Mouse (Mus musculus) myocyte (in vitro differentiated cells): ENCODE results near the gene Itgb1. TPM values are rescaled to one million over a fixed set of nuclear protein-coding genes. Genes with fewer than 3 reads are reported as not detected.
A peak's percentile ranks its signal among the peaks of the same experiment; 100 is the strongest.

Experiments
- H3K27me3 ChIP-seq: one replicate; pipeline ENCODE4 v1.6.1; 2011; ENCODE audit not compliant: control insufficient read depth, insufficient read depth, insufficient read length
- H3K36me3 ChIP-seq: one replicate; pipeline ENCODE4 v1.6.1; 2011; ENCODE audit not compliant: control insufficient read depth, insufficient read depth
- H3K4me2 ChIP-seq: one replicate; pipeline ENCODE4 v1.6.1; 2011; ENCODE audit warnings: low read depth, control low read depth
- H3K4me3 ChIP-seq: one replicate; pipeline ENCODE4 v1.5.1; 2011; ENCODE audit warnings: mild to moderate bottlenecking, control low read depth, moderate library complexity
- H3K79me2 ChIP-seq: one replicate; pipeline ENCODE4 v1.6.1; 2011; ENCODE audit not compliant: control insufficient read depth, insufficient read depth
- H3ac ChIP-seq: one replicate; pipeline ENCODE4 v1.6.1; 2011; ENCODE audit not compliant: control insufficient read depth, insufficient read length
- CEBPB ChIP-seq: IDR thresholded peaks from 2 replicates; pipeline ENCODE4 v1.6.1; 2011; ENCODE audit warnings: mild to moderate bottlenecking, moderate library complexity; ENCODE audit not compliant: poor library complexity, insufficient read depth, severe bottlenecking
- E2F4 ChIP-seq: IDR thresholded peaks from one replicate; pipeline ENCODE4 v1.6.1; 2011; ENCODE audit warnings: mild to moderate bottlenecking, control low read depth, moderate library complexity; ENCODE audit not compliant: insufficient read depth
- MAX ChIP-seq: IDR thresholded peaks from one replicate; pipeline ENCODE4 v1.6.1; 2011; ENCODE audit warnings: low read depth, mild to moderate bottlenecking, control low read depth
- MYOD1 ChIP-seq, 3 experiments: IDR thresholded peaks; one replicate each; pipeline ENCODE4 v1.6.1; 2011; ENCODE audit warnings: control low read depth in 2 of 3, low read depth in 2 of 3, mild to moderate bottlenecking in 2 of 3, moderate library complexity in 1 of 3; ENCODE audit not compliant: insufficient read length in 2 of 3, control insufficient read depth in 1 of 3
- MYOG ChIP-seq, 3 experiments: IDR thresholded peaks; one replicate each; pipeline ENCODE4 v1.6.1; 2011; ENCODE audit warnings: control low read depth in 2 of 3, low read depth in 2 of 3, mild to moderate bottlenecking in 2 of 3; ENCODE audit not compliant: insufficient read length in 2 of 3, control insufficient read depth in 1 of 3, insufficient read depth in 1 of 3
- POLR2A ChIP-seq: IDR thresholded peaks from one replicate; pipeline ENCODE4 v1.6.1; 2011; ENCODE audit warnings: low read depth, mild to moderate bottlenecking, control low read depth, moderate library complexity; ENCODE audit not compliant: insufficient read length
- POLR2AphosphoS2 ChIP-seq: IDR thresholded peaks from one replicate; pipeline ENCODE4 v1.6.1; 2011; ENCODE audit warnings: low read depth, control low read depth; ENCODE audit not compliant: insufficient read length
- REST ChIP-seq: IDR thresholded peaks from one replicate; pipeline ENCODE4 v1.6.1; 2011; ENCODE audit warnings: mild to moderate bottlenecking, control low read depth, moderate library complexity; ENCODE audit not compliant: insufficient read depth, insufficient read length
- SRF ChIP-seq: IDR thresholded peaks from one replicate; pipeline ENCODE4 v1.6.1; 2011; ENCODE audit warnings: low read depth; ENCODE audit not compliant: control insufficient read depth, insufficient read length
- TCF12 ChIP-seq: IDR thresholded peaks from one replicate; pipeline ENCODE4 v1.6.1; 2011; ENCODE audit warnings: mild to moderate bottlenecking, control low read depth; ENCODE audit not compliant: poor library complexity, insufficient read depth, severe bottlenecking
- TCF3 ChIP-seq: IDR thresholded peaks from one replicate; pipeline ENCODE4 v1.6.1; 2011; ENCODE audit warnings: low read depth, control low read depth; ENCODE audit not compliant: insufficient read length
- USF1 ChIP-seq: IDR thresholded peaks from one replicate; pipeline ENCODE4 v1.6.1; 2011; ENCODE audit warnings: low read depth, mild to moderate bottlenecking, control low read depth, moderate library complexity
- polyA plus RNA-seq: library from polyadenylated mRNA; unstranded; fragments of >200 nt; fragmentation: generic; extraction: Trizol; gene quantifications from one replicate; pipeline ENCODE4 v1.2.1, GENCODE M21; 2012; ENCODE audit warnings: missing spikeins

Itgb1 gene
- polyA plus RNA-seq, 1 experiment, result 232 TPM

- no peak overlapping the region for H3K4me3 ChIP-seq
- peak overlapping the region; percentile 42 for H3K4me2 ChIP-seq
- H3ac ChIP-seq, result no peak overlapping the region
- TF ChIP-seq MYOG (IDR thresholded peaks at IDR 0.05; ENCODE audit: control insufficient read depth in 1 of 3, insufficient read depth in 1 of 3, insufficient read length in 2 of 3, low read depth in 2 of 3), result peak in 1 of 3 experiments; percentile 32
- no peak for TF ChIP-seq POLR2A
- H3K36me3 ChIP-seq, result no peaks in the 10 kb centered on the region
- H3K79me2 ChIP-seq, result no peaks in the 10 kb centered on the region
- no peaks in the 10 kb centered on the region for H3K27me3 ChIP-seq
Observed at GRCm38 (mm10) chr8:128650331-128650855, 35.1 kb upstream of the Itgb1 start.

- H3K4me3 ChIP-seq, result no peak overlapping the region
- H3K79me2 ChIP-seq, result no peaks in the 10 kb centered on the region
- no peak overlapping the region for H3K4me2 ChIP-seq
- no peaks in the 10 kb centered on the region for H3K27me3 ChIP-seq
- no peak overlapping the region for H3ac ChIP-seq
- no peak for TF ChIP-seq POLR2AphosphoS2
- TF ChIP-seq TCF12, result no peak
- no peak for TF ChIP-seq MYOG (IDR thresholded peaks at IDR 0.05; ENCODE audit: control insufficient read depth in 1 of 3, insufficient read depth in 1 of 3, insufficient read length in 2 of 3, low read depth in 2 of 3)
- no peak for TF ChIP-seq CEBPB
- no peak for TF ChIP-seq SRF
- TF ChIP-seq POLR2A, result no peak
- TF ChIP-seq MYOD1 (IDR thresholded peaks at IDR 0.05; ENCODE audit: control insufficient read depth in 1 of 3, insufficient read length in 2 of 3, low read depth in 2 of 3), result no peak
- TF ChIP-seq REST, result no peak
- H3K36me3 ChIP-seq, result no peaks in the 10 kb centered on the region
Observed at GRCm38 (mm10) chr8:128652399-128653109, 32.9 kb upstream of the Itgb1 start.

GRCm38 (mm10) chr8:128653642-128654364 lies 31.7 kb upstream of the Itgb1 start:
- Histone ChIP-seq H3K4me3 (peak overlapping the region; percentile 2), H3K36me3 (no peaks in the 10 kb centered on the region), H3K4me2 (peak overlapping the region; percentile 94), H3K79me2 (no peaks in the 10 kb centered on the region), H3ac (peak overlapping the region; percentile 35), H3K27me3 (no peaks in the 10 kb centered on the region)
- TF ChIP-seq E2F4, result no peak
- no peak for TF ChIP-seq SRF
- TF ChIP-seq CEBPB, result no peak
- no peak for TF ChIP-seq REST
- TF ChIP-seq MYOD1 (IDR thresholded peaks at IDR 0.05; ENCODE audit: control insufficient read depth in 1 of 3, insufficient read length in 2 of 3, low read depth in 2 of 3), result no peak
- no peak for TF ChIP-seq POLR2AphosphoS2
- no peak for TF ChIP-seq TCF3
- TF ChIP-seq MYOG (IDR thresholded peaks at IDR 0.05; ENCODE audit: control insufficient read depth in 1 of 3, insufficient read depth in 1 of 3, insufficient read length in 2 of 3, low read depth in 2 of 3), result no peak
- TF ChIP-seq POLR2A, result no peak
- TF ChIP-seq USF1, result no peak
- no peak for TF ChIP-seq MAX

- Histone ChIP-seq H3K4me2 (peak overlapping the region; percentile 94), H3K27me3 (no peaks in the 10 kb centered on the region), H3K79me2 (no peaks in the 10 kb centered on the region), H3K4me3 (peak overlapping the region; percentile 2), H3ac (peak overlapping the region; percentile 35), H3K36me3 (no peaks in the 10 kb centered on the region)
- TF ChIP-seq POLR2AphosphoS2, result peak; percentile 83
- peak; percentile 91 for TF ChIP-seq USF1
- peak in 1 of 3 experiments; percentile 71 for TF ChIP-seq MYOG (IDR thresholded peaks at IDR 0.05; ENCODE audit: control insufficient read depth in 1 of 3, insufficient read depth in 1 of 3, insufficient read length in 2 of 3, low read depth in 2 of 3)
- peak; percentile 80 for TF ChIP-seq POLR2A
- no peak for TF ChIP-seq MAX
- TF ChIP-seq CEBPB, result no peak
- TF ChIP-seq SRF, result peak; percentile 94
- TF ChIP-seq TCF3, result no peak
- TF ChIP-seq TCF12, result no peak
- TF ChIP-seq E2F4, result no peak
- TF ChIP-seq REST, result no peak
- TF ChIP-seq MYOD1 (IDR thresholded peaks at IDR 0.05; ENCODE audit: control insufficient read depth in 1 of 3, insufficient read length in 2 of 3, low read depth in 2 of 3), result peak in 2 of 3 experiments; percentile 42 to 58
Observed at GRCm38 (mm10) chr8:128654365-128655099, 30.9 kb upstream of the Itgb1 start.
